Mouse (Mus musculus): ENCODE results near the gene Cfap44. TPM values are rescaled to one million over a fixed set of nuclear protein-coding genes. Genes with fewer than 3 reads are reported as not detected.
A peak's percentile ranks its signal among the peaks of the same experiment; 100 is the strongest.

Cfap44 gene
- polyA plus RNA-seq, 1 experiment from 2014 or later: not detected

DNA sequence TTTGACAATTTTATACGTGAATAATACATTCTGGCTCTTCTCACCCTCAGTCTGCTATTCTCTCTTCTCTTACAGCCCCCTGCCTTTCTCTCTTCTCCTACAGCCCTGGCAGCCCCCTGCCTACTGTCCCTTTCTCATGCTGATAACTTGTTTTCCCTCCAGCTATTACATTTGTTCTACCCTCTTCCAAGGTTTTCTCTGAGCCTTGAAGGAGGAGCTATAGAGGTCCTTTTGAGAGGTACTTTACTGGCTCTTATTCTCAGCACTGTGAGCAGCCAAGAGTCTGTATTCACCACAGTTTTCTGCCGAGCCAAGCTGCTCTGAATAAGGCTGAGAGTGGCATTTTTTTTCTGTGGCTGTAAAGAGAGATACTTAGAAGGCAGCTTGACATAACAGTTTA is 11.0 kb upstream of the Cfap44 start:
- peaks cover 41% of the 10 kb centered on the region for H3K36me3 ChIP-seq
- H3K27me3 ChIP-seq (replicated peaks): no peaks in the 10 kb centered on the region
- H3K9me3 ChIP-seq: 0 out of 2 replicates have a peak, but pooled peaks cover 2% of the 10 kb centered on the region
- H3K4me1 ChIP-seq: peaks cover 16% of the 10 kb centered on the region; the same call in 1 of the 2 replicates
- 53% methylated on average over 2 of the region's 2 CpGs for WGBS
- ATAC-seq (ENCODE audit: extremely low read depth, insufficient number of reproducible peaks, low FRiP score, low TSS enrichment): no peak
- H3K27ac ChIP-seq (replicated peaks): no peak overlapping the region
- no peak overlapping the region for H3K4me2 ChIP-seq
- H3K9ac ChIP-seq: no peak overlapping the region
- H3K4me3 ChIP-seq: no peak overlapping the region

DNA sequence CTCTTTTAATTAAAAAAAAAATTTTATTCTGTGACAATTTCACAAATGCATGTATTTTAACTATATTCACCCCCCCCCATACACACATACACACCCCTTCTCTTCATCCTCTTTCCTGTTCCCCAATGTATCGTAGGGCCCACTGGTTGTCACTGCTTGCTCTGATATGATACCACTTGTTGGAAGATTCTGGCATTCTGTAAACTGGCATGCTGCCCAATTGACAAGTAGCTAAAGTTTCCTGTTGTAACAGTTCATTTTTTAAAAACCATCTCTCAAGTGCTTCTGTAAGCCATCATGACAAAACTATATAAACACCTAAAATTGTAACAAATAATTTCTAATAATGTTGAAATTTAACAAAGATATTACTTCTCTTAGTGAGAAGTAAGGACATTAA is 10.3 kb upstream of the Cfap44 start:
- 60% methylated on average over 1 of the region's 1 CpGs for WGBS
- Histone ChIP-seq H3K4me1 (peaks cover 16% of the 10 kb centered on the region; the same call in 1 of the 2 replicates), H3K27ac (replicated peaks) (no peak overlapping the region), H3K4me2 (no peak overlapping the region), H3K9me3 (0 out of 2 replicates have a peak, but pooled peaks cover 8% of the 10 kb centered on the region), H3K9ac (no peak overlapping the region), H3K4me3 (no peak overlapping the region), H3K36me3 (peaks cover 42% of the 10 kb centered on the region), H3K27me3 (replicated peaks) (no peaks in the 10 kb centered on the region)
- no peak for ATAC-seq (ENCODE audit: extremely low read depth, insufficient number of reproducible peaks, low FRiP score, low TSS enrichment)

DNA sequence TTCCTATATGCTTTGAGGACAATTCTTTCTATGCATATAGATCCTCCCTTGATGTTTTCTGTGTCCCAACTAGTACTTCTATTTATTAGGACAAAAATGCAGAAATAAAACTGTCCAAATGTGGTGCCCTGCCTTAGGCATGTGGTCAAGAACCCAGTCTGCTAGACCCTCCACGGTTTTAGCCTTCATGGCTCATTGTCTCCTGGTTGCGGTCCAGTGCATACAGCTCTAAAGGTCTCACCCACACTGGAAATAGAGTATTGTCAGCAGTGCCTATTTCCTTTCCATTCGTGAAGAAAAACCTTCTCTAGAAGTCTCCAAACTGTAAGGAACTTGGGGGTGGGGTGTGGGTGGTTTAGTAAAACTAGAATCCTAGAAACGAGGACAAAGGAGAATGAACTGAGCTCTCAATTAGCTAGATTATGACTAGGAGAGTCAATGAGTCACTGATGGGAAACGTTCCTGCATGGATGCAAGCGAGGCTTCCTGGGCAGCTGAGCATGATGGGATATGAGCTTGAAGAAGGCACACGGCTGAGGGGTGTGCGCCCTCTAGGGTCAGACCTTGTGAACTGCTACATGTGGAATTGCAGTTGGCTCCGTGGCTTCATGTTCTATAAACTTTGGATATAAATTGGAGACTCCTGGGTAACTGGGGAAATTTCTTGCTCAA is 2.6 kb upstream of the Cfap44 start:
- ATAC-seq (ENCODE audit: extremely low read depth, insufficient number of reproducible peaks, low FRiP score, low TSS enrichment): no peak
- H3K36me3 ChIP-seq: peaks cover 34% of the 10 kb centered on the region
- H3K9me3 ChIP-seq: peaks cover 13% of the 10 kb centered on the region; the same call in 1 of the 2 replicates
- 35% methylated on average over 9 of the region's 9 CpGs for WGBS
- H3K27me3 ChIP-seq (replicated peaks): no peaks in the 10 kb centered on the region
- no peak overlapping the region for H3K9ac ChIP-seq
- no peak overlapping the region for H3K27ac ChIP-seq (replicated peaks)
- H3K4me1 ChIP-seq: peaks cover 11% of the 10 kb centered on the region
- H3K4me3 ChIP-seq: no peak overlapping the region
- no peak overlapping the region for H3K4me2 ChIP-seq

DNA sequence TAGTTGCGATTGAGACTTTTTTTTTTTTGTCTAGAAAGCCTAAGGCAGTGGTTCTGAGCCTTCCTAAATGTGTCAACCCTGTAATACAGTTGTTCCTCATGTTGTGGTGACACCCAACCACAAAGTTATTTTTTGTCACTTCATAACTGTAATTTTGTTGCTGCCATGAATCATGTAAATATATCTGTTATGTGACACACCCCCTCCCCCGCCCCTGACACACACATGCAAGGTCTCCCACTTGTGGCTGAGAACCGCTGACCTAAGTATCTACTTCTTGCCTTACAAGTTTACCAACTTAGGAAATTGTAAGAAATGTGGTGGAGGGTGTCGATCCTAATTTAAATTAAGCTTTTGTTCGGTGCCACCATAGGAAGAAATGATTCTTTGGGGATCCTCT is 10.3 kb downstream of the Cfap44 start:
- H3K9me3 ChIP-seq: no peaks in the 10 kb centered on the region
- no peak overlapping the region for H3K4me2 ChIP-seq
- no peak overlapping the region for H3K4me3 ChIP-seq
- no peak overlapping the region for H3K9ac ChIP-seq
- 86% methylated on average over 5 of the region's 5 CpGs for WGBS
- no peaks in the 10 kb centered on the region for H3K4me1 ChIP-seq
- no peak overlapping the region for H3K27ac ChIP-seq (replicated peaks)
- no peaks in the 10 kb centered on the region for H3K36me3 ChIP-seq
- no peak for ATAC-seq (ENCODE audit: extremely low read depth, insufficient number of reproducible peaks, low FRiP score, low TSS enrichment)
- no peaks in the 10 kb centered on the region for H3K27me3 ChIP-seq (replicated peaks)

DNA sequence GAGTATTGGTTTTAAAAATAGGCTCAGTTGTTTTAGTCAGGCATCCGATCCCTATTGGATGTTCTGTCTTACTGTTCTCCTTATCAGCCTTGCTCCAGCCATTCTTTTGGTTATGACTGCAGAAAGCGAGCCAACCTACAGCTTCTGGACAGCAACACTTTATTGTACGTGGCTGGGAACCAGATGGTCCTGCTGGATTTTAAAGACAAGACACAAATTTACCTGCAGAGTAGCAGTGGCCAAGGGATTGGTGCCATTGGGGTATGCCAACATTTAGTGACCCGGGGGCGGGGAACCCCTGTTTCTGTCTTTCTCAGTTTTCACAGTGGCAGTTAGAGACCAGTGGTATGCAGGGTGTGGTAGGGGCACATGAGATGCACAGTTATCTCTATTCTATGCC is 12.6 kb downstream of the Cfap44 start:
- Histone ChIP-seq H3K27me3 (replicated peaks) (no peaks in the 10 kb centered on the region), H3K4me1 (no peaks in the 10 kb centered on the region), H3K36me3 (no peaks in the 10 kb centered on the region), H3K9ac (no peak overlapping the region), H3K9me3 (no peaks in the 10 kb centered on the region), H3K27ac (replicated peaks) (no peak overlapping the region), H3K4me2 (no peak overlapping the region), H3K4me3 (no peak overlapping the region)
- WGBS: 70% methylated on average over 5 of the region's 5 CpGs
- no peak for ATAC-seq (ENCODE audit: extremely low read depth, insufficient number of reproducible peaks, low FRiP score, low TSS enrichment)

DNA sequence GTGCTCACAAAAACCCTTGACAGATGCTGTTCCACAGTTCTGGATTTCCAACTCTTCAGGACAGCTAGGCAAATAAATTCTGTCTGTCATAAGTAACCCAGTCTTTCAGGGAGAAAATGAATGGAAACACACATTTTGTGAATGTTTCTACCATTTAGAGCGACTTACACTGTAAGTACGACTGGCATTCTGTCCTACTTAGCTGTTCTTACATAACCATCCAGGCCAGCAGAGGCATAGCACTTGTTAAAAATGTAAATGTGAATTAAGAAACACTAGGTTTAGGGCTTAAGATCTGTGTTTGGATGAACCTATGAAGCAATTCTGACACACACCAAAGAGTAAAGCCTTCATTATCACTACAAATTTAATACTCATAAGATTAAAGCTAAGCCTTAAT is 13.7 kb downstream of the Cfap44 start:
- Histone ChIP-seq H3K9me3 (no peaks in the 10 kb centered on the region), H3K36me3 (no peaks in the 10 kb centered on the region), H3K4me3 (no peak overlapping the region), H3K27me3 (replicated peaks) (no peaks in the 10 kb centered on the region), H3K4me1 (no peaks in the 10 kb centered on the region), H3K27ac (replicated peaks) (no peak overlapping the region), H3K9ac (no peak overlapping the region), H3K4me2 (no peak overlapping the region)
- no peak for ATAC-seq (ENCODE audit: extremely low read depth, insufficient number of reproducible peaks, low FRiP score, low TSS enrichment)
- WGBS: 75% methylated on average over 2 of the region's 2 CpGs

DNA sequence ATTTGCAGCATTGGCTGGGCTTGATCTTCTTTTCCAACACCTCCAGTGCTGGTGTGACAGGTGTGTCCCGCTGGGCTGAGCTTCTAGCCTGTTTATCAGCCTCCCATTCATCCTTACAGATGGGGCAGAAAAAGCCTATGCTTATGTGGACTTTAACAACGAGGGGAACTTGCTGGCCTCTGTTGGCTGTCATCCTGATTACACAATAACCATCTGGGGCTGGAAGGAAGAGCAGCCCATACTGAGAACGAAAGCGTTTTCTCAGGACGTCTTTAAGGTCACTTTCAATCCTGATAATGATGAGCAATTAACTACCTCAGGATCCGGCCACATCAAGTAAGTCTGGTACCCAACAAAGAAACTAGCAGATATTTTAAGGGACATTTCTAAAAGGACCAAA is 15.6 kb downstream of the Cfap44 start:
- Histone ChIP-seq H3K9ac (no peak overlapping the region), H3K4me3 (no peak overlapping the region), H3K27me3 (replicated peaks) (no peaks in the 10 kb centered on the region), H3K4me2 (no peak overlapping the region), H3K4me1 (no peaks in the 10 kb centered on the region), H3K27ac (replicated peaks) (no peak overlapping the region), H3K36me3 (no peaks in the 10 kb centered on the region), H3K9me3 (no peaks in the 10 kb centered on the region)
- ATAC-seq (ENCODE audit: extremely low read depth, insufficient number of reproducible peaks, low FRiP score, low TSS enrichment): no peak
- 38% methylated on average over 6 of the region's 6 CpGs for WGBS

DNA sequence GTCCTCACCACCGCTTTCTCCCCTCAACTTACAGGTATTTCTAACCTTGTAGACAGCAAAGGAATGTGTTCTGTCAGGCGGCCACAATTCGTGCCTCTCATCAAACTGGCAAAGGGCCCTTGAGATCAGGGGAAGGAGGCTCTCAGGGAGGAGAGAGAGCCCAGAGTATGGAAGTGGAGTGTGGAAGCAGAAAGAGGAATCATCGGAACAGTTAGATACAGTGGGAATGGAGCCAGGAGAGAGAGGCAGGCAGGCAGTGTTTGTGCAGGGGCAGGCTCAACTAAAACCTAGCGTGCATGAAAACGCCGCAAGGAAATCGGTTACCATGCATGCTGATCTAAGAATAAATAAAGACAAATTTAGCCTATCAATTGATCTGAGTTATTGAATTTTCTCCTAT is 23.0 kb downstream of the Cfap44 start:
- H3K27me3 ChIP-seq (replicated peaks): no peaks in the 10 kb centered on the region
- peaks cover 8% of the 10 kb centered on the region; the same call in 1 of the 2 replicates for H3K4me1 ChIP-seq
- no peak overlapping the region for H3K4me3 ChIP-seq
- no peaks in the 10 kb centered on the region for H3K9me3 ChIP-seq
- no peaks in the 10 kb centered on the region for H3K36me3 ChIP-seq
- no peak overlapping the region for H3K27ac ChIP-seq (replicated peaks)
- 0 out of 2 replicates have a peak overlapping the region, but pooled peaks have one; percentile 52 for H3K9ac ChIP-seq
- 49% methylated on average over 8 of the region's 8 CpGs for WGBS
- H3K4me2 ChIP-seq: peak overlapping the region; percentile 22
- no peak for ATAC-seq (ENCODE audit: extremely low read depth, insufficient number of reproducible peaks, low FRiP score, low TSS enrichment)

DNA sequence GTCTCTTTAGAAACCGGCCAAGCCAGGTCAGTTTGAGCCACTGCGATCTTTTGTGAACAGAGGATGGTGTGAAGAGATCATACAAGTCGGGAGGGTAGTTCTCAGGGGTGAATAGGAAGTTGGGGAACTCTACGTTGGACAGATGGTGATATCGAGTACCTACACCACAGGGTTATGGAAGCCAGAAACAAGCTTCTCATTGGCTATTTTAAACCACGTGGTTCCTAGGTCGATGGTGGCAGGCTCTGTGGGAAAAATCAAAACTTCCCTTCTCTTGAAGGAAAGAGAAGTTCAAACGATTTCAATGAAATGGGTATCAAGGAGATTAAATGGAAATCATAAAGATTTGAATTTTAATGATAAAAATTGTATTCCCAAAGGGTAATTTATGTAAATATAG is 27.1 kb downstream of the Cfap44 start:
- 75% methylated on average over 8 of the region's 8 CpGs for WGBS
- no peak overlapping the region for H3K9ac ChIP-seq

DNA sequence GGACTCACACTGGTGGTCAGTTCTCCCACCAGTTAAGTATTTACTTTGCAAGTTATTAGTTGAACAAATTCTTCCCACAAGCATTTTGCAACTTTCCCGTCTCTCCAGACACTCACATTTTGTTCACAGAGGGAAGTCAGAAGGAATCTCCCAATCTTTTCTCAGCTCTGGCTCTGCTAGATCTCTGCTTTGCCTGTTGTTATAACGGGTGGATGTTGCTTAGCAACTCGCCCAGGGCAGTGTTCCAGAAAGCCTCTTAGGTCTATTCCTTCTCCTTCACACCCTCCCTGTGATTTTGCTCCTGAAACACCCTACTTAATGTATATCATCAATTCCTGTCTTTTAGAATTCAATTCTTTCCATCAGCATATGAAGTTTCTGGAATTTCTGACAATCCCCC is 28.9 kb downstream of the Cfap44 start:
- 24% methylated on average over 3 of the region's 3 CpGs for WGBS

More for the DNA sequence above, 27.1 kb downstream of the Cfap44 start:
- Histone ChIP-seq H3K4me3 (no peak overlapping the region), H3K27ac (replicated peaks) (no peak overlapping the region), H3K27me3 (replicated peaks) (no peaks in the 10 kb centered on the region), H3K9me3 (no peaks in the 10 kb centered on the region), H3K4me2 (no peak overlapping the region), H3K4me1 (peaks cover 15% of the 10 kb centered on the region; the same call in 1 of the 2 replicates), H3K36me3 (no peaks in the 10 kb centered on the region)
- no peak for ATAC-seq (ENCODE audit: extremely low read depth, insufficient number of reproducible peaks, low FRiP score, low TSS enrichment)

DNA sequence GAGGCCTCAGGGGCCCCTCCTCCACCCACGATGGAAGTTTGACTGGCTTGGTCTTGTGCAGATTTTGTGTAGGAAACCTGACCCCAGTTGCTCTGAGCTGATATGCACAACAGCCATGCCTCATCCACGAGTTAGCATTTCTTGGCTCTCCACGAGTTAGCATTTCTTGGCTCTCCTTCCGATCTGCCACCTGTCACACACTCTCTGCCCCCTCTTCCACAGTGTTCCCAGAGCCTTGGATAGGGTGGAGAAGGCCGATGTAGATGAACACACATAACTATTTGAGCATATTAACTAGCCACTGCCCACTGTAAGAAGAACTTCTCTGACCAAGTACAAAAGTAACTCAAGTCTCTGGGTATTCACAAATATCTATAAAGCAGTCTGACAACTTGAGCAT is 33.9 kb downstream of the Cfap44 start:
- Histone ChIP-seq H3K27me3 (replicated peaks) (no peaks in the 10 kb centered on the region), H3K4me3 (no peak overlapping the region), H3K27ac (replicated peaks) (no peak overlapping the region), H3K36me3 (no peaks in the 10 kb centered on the region), H3K4me1 (0 out of 2 replicates have a peak, but pooled peaks cover 3% of the 10 kb centered on the region), H3K4me2 (no peak overlapping the region), H3K9me3 (no peaks in the 10 kb centered on the region), H3K9ac (no peak overlapping the region)
- whole genome bisulfite sequencing: 70% methylated on average over 5 of the region's 5 CpGs
- no peak for ATAC-seq (ENCODE audit: extremely low read depth, insufficient number of reproducible peaks, low FRiP score, low TSS enrichment)

More for the DNA sequence above, 28.9 kb downstream of the Cfap44 start:
- H3K27ac ChIP-seq (replicated peaks): no peak overlapping the region
- no peaks in the 10 kb centered on the region for H3K9me3 ChIP-seq
- H3K4me3 ChIP-seq: no peak overlapping the region
- no peak overlapping the region for H3K9ac ChIP-seq
- no peak overlapping the region for H3K4me2 ChIP-seq
- peaks cover 7% of the 10 kb centered on the region; the same call in 1 of the 2 replicates for H3K4me1 ChIP-seq
- no peak for ATAC-seq (ENCODE audit: extremely low read depth, insufficient number of reproducible peaks, low FRiP score, low TSS enrichment)
- H3K36me3 ChIP-seq: no peaks in the 10 kb centered on the region
- no peaks in the 10 kb centered on the region for H3K27me3 ChIP-seq (replicated peaks)

DNA sequence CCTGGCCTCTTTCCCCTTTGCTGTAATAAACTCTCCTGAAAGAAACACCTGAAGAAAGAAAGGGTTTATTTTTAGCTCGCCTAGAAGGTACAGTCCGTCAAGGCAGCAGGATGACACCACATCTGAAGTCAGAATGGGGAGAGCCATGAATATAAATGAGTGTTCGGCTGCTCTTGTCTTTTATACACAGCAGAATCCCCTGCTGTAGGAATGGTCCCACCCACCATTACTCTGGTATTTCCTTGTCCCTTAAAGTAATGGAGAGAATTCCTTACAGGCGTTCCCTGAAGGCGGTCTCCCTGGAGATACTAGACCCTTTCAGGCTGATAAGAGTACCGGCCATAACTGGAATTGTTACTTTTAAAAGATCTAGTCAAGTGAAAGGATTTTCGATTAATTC is 35.4 kb downstream of the Cfap44 start:
- Histone ChIP-seq H3K36me3 (no peaks in the 10 kb centered on the region), H3K4me1 (no peaks in the 10 kb centered on the region), H3K4me3 (no peak overlapping the region), H3K27ac (replicated peaks) (no peak overlapping the region), H3K4me2 (no peak overlapping the region), H3K27me3 (replicated peaks) (no peaks in the 10 kb centered on the region), H3K9ac (no peak overlapping the region), H3K9me3 (no peaks in the 10 kb centered on the region)
- no peak for ATAC-seq (ENCODE audit: extremely low read depth, insufficient number of reproducible peaks, low FRiP score, low TSS enrichment)
- WGBS: 57% methylated on average over 7 of the region's 7 CpGs

All from heart, embryonic 13.5 days (tissue).